Mouse (Mus musculus) mature B cell (primary cell): ENCODE data around the gene Ptpro.
"Not testable (repeated sequence)": the region's sequence is repeated elsewhere in the genome, so short reads cannot be mapped to it uniquely, and the experiment has no call there.

Experiments used
- in situ Hi-C: fragments of 300-500 bp; cut with MboI; formaldehyde crosslinking; loops from 2 replicates; pipeline ENCODE4 v1.14.3; 2019

Gene Ptpro

DNA sequence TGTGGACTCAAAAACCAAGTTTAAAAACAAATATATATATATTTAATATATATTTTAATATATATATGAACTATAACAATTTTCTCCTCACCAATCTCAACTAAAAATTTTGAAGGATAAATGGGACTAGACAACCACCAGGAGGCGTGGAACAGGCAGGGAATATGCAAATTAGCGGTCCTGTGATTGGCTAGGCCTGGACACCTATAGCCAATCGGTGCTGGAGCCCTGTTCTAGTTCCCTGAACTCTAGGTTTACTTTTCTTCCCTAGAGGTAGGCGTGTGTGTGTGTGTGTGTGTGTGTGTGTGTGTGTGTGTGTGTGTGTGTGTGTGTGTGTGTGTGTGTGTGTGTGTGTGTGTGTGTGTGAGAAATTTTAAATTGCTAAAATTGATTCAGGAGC lies 134.8 kb downstream of the Ptpro start:
- in situ Hi-C loops = no loop called here

DNA sequence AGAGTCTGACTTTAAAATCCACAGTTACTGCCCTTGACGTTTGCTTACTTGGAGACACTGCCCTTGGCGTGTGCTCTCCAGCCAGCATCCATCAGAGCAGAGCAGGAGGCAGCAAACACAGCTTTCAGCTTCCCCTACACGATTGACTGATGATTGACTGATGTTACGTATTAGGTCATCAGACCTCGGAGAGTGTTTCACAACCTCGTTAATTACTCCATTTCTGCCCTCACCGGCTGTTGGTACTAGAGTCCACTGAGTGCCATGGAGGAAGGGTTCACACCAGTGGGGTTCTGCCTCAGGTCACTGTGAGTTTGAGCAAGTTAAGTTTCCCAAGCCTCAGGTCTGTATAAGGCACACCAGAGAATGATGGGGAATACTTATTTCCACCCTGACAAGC lies 143.0 kb downstream of the Ptpro start:
- in situ Hi-C loops = no loop called here

DNA sequence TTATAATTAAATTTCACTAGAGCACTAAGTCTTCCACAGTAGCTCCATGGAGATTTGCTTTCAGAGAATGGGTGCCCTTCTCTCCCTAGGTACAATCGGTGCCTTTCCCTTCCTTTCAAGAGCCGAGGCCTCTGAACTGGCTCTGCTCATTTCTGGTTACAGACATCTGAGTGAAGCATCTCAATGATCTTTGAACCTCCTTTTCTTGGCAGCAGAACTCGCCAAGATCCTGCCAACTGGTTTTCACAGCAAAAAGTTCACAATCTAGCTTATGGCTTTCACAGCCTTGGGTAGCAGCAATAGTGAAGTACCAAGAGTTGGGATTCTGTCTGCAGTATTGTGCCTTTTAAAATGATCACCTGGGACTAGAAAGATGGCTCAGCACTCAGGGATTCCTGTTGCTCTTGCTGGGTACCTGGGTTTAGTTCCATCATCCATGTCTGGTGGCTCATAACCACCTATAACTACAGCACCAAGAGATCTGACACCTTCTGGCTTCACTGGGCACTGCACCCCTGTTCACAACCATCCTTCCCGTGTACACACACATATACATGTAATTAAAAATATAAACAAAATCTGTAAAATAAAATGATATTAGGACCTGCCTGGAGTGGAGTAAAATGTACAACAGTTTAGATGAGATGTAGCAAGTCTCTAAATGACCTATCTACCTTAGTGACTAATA lies 144.1 kb downstream of the Ptpro start:
- in situ Hi-C loops = no loop called here

DNA sequence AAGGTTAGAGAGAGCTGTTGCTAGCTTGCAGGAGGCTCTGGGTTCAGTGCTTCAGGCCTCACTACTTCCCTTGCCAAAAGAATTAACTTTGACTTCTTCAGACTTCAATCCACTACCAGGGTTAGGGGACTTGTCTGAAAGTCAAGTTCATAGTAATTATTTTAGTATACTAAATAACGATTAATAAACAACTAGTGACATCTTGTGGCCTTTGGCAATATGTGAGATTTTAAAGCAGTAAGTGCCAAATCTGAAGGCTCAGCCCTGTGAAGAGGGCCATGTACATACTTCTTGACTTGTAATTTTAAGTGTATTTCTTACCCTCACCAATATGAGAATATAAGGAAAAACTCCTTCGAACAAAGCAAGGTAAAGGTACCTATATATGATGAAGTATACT lies 145.2 kb downstream of the Ptpro start:
- in situ Hi-C loops = no loop called here

DNA sequence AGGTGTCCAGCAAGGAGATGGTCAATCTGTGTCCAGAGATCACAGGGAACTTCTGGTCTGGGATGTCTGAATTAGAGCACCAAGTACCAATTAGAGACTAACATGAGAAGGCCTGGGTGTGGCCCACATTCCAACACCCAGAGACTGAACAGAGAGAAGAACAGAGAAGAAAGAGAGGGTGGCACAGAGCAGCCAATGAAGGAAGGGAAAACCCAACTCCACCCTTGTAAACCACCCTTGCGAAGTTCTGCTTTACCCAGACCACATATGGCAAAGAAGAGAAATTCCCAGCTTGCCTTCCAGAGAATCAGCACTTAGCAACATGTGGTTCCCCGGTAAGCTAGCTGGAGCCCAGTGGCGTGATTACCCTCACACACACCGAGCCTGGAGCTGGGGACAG lies 152.1 kb downstream of the Ptpro start:
- in situ Hi-C loops = no loop called here

DNA sequence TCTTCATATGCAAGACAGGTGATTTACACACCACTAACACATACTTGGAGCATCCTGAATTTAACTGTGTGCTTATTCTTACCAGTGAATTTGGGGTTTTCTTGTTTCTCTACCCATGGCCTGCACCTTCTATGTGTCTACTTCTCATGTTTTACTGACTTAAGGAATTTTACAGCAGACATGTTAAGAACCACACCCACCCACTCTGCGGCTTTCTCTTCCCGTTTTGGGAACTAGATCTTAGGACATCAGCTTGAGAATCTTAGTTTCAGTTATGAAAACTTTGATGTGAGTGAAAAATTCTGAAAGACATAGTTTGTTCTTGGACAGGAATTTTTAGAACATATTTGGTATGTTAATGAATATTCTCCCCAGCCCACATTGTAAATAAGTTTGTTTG lies 153.6 kb downstream of the Ptpro start:
- in situ Hi-C loops = no loop called here

DNA sequence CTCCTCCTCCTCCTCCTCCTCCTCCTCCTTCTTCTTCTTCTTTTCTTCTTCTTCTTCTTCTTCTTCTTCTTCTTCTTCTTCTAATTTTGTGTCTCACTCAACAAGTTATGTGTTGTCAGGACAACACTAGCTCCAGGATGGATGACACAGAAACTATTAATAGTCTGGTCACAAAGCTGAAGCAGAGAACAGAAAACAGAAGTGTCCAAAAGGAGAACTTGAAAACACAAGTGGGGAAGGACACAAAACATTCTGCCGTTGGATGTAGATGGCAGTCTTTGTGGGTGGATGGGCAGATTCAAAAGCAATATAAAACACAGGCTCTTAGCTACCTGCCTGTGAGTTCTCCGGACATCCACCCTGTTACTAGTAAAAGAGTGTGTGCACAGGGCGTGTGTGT lies 158.4 kb downstream of the Ptpro start:
- in situ Hi-C loops = no loop called here

DNA sequence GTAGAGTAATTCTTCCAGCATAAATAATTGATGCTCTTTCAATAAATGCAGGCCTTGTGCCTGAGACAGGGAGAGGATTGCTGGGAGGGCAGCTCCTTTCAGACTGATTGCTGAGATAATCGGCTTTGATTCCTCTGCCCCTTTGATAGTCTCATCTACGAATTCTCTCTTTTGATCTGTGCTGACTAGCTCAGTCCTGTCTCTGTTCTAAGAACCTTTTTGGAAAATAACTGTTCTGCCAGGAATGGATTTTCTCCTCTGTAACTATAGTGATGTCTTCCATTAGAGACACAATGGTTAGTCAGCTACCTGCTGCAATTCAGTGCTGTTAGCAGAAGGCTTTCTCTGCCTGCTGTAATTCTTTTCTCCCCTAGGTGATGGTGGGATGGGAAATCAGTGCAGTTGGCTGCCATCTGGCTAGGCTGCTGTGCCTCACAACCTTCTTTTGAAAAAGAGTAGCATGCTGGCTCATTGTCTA lies 159.8 kb downstream of the Ptpro start:
- in situ Hi-C loops = no loop called here

DNA sequence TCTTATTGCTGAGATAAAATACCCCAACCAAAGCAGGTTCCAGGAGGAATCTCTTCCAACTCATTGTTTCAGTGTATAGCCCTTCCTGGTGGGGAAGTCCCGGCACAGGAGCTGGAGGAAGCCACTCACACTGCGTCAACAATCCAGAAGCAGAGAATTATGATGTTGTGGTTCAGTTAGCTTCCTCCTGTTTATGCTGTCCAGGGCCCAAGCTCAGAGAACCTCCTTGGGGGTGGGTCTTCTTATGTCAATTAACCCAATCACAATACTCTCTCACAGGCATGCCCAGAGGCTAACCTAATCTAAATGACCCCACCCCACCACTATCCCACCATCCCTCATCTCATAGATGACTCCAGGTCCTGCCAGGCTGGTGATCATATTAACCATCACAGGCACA lies 160.9 kb downstream of the Ptpro start:
- in situ Hi-C loops = no loop called here

DNA sequence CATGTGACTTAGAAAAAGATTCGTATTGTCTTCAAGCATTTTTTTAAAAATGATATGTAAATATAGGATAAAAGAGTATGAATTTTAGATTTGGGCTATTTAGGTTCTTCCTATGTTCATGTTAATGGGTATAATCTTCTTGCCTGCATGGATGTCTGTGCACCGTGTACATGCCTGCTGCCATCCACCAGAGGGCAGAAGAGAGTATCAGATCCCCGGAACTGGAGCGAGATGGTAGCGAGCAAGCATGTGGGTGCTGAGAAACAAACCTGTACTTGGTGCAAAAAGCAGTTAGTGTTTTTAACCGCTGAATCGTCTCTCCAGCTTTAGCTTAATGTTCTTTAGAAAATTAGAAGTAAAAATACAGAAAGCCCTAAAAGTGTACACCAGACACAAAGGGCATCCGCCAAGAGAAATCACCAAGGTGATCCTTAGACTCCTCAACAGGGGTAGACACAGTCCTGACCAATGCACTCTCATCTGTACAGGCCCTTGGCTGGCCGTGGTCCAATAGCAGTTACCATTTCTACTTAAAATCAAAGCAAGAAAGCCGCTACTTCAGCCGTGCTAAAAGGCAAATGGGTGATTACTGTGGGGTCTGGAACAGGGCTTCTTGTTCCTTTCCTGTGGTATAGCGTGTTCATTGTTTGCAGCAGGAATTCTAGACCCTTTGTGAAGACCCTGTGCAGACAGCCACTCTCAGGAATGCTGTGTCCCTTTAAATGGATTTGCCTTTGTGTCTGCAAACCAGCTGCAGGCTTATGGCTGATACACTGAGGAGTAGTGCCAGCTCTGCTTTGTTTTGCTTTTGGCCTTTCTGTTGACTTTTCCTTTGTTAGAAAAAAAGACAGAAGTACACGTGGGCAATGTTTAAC lies 162.6 kb downstream of the Ptpro start:
- in situ Hi-C loops = no loop called here

DNA sequence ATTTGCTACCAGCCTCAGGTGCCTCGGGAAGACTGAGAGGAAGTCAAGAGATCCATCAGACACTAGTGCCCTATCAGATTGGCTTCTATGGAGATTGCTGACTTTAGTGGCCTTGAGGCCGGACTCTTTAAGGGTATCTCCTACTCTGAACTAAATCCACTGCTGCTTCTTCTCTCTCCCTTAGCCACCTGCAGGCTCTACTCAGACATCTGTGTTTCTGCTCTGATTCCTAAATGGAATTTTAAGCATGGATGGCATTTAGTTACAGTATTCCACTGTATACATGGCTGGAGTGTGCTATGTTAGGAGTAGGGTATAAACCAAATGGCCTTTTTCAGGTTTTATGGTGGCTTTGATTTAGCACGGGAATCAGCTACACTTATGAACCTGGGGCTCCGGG lies 170.7 kb downstream of the Ptpro start:
- in situ Hi-C loops = no loop called here

DNA sequence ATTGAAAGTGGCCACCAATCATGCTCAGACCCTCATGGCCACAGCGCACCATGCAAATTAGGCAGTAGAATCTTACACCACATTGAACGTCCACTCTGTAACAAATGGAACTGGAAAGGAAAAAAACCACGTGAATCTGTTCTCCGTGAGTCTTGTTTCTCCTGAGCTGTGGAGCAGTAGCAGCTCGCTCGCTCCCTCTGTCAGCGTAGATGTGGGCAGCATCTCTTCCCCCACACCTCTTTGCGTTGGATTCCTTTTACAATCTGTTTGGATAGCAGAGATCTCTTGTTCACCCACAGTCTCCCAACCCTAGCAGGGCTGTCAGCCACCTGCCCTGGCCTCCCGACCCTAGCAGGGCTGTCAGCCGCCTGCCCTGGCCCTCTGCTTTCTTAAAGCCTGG lies 171.7 kb downstream of the Ptpro start:
- in situ Hi-C loops = no loop called here

DNA sequence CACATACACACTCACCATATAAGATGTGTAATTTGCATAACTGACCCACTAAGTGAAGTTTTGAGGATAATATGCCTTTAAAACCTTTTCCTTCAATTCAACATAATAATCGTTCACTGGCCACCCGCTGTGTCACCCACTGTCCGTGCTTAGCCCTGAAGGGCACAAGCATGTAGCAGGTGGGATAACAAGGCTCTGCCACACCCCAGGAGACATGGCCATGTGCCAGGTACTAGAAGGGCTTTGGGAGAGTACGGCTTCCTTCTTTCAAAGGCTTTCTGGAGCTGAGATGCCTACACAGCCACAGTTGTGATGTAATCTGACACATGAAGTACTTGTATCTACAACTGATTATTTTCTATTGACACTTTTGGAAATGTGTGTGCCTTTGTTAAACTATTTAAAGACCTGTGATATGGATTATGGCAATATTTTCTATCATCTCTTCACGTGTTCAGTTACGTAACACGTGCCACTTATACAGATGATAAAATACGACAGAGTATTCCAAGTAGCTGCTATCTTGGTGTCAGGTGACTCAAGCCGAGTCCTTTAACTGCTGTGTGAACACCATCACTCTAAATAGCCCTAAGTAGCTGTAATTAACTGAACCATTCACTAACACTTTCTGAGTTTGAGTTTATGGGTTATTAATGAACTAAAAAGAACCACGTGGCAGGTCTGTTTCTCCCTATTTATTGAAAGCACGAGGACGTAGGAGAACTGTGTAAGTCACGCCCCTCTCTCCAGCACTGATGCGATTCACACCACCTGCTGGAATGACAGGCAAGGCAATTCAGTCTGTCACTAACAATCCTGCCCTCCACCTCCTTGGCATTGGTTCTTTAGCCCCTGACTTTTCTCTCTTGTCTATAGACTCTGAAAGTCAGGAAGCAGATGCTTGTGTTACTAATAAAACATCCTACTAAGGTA lies 173.6 kb downstream of the Ptpro start:
- in situ Hi-C loops = no loop called here

DNA sequence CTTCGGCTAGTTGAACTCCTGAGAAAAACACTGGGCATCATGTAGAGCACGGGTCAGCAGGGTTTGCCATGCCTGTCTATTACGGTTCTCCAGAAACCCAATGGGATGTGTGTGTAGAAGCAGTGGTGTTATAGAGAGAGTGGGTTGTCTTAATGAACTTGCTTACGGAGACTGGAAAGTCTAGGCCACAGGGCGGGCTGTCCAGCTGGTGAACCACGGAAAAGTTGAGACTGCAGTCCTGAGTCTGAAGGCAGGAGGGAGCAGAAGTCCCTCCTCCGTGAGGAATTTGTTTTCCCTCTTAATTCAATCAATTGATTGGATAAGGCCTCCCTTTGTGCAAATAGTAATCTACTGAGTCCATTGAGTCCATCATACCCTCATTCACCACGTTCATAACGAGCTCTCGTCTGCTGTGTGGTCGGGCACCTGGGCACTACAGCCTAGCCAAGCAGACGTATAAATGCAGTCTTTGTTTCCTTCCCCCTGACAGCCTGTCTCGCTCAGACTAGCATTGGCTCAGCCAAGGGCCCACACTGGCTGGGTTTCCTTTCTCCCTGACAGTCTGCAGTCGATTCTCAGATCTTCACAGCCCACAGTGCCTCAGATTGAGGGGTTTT lies 181.5 kb downstream of the Ptpro start:
- in situ Hi-C loops = no loop called here

DNA sequence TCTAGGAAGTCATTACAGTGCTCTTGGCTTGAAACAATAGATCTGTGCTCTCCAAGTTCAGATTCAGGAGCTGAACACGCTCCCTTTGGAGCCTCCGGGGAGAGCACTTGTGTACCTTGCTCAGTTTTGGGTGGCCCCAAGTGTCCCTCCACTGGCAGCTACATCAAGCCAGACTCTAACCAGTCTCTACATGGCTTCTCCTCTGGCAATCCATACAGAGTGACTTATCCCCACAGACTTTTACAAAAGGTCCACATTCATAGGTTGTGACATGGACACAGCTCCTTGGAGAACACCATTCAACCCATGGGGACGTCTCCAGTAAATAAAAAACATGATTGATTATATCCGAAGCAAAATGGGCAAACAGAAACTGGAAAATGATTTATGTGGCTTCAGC lies 185.4 kb downstream of the Ptpro start:
- in situ Hi-C loops = no loop called here

DNA sequence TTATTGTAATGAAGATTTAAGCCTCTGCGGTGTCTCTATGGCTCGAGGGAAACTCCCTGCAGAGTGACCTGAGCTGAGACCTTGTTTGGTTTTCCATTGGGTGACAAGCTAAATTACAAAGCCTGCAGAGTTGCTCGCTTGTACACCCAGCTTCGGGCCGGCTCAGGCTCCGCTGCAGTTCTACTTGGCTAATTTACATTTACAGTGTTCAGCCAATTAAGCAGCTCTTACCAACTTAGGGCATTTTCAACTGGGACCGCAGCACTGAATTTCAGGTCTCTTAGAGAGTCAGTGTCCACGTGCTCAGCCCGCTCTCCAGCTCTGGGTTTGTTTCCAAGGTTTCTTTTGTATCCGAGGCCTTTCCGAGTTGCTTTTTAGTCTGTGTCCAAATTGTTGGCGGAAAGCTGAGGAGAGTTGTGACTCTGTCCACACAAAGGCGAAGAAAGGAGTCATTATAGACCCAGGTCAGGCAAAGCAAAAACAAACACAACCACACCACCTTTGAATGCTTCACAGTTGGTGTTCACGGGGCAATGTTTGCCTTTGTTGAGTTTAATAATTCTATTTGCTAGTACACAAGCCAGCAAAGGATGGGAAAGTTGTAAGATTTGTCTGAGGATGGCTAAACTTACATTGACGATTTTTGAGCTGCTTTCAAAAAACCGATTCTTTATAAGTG lies 185.9 kb downstream of the Ptpro start:
- in situ Hi-C loops = no loop called here

DNA sequence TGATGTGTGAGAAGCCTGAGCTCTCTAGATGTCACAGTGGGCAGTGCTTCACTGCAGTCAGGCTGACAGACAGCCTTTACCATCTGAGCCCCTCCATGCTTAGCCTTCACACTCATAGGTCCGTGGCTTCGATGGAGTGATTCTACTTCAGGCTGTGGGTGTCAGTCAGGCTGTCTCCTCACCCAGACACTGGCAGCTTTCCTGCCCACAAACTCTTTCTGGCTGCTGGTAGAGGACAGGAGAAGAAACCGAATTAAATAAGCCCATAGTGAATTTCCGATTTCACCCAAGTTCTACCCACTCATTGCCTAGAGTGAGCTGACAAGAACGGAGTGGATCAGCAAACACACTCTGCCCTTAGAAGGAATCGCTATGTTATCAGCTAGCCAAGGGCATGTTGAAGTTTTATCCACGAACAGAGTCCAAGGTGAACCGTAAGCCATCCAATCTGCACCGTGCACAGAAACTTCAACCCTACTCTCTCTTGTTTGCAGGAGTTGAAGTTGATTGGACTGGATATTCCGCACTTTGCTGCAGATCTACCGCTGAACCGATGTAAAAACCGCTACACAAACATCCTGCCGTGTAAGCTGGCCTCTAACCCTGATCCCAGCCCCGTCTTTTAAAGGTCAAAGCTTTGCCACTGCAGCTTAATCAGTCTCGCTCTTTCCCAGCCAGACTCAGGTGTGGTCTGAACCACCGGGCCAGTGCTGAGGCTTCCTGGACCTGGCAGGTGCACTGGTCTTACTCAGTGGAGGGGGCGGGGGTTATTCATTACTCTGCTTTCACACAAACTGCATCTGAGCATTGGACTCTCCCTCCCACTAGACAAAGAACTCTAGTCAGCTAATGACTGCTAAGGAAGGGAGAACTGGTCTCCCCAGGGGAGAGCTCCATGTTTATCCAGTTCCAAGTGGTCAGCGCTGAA lies 188.7 kb downstream of the Ptpro start:
- in situ Hi-C loops = no loop called here

DNA sequence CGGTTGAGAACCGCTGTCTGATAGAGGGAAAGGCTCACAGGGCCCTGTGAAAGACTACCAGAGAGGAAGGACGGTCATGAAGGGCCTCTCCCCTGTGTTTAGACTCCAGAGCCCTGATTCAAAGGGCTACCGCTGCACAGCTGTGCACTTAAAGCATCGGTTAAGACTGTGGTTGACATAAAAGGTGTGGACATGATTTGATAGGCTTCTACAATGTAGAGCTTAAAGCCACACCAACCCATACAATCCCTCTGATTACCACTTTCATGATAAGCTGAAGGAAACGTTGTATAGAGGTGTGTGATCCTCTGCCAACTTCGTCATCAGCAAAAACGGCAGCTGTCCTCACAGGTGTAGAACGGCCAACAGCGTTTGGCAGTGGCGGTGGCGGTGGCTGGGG lies 191.0 kb downstream of the Ptpro start:
- in situ Hi-C loops = no loop called here

DNA sequence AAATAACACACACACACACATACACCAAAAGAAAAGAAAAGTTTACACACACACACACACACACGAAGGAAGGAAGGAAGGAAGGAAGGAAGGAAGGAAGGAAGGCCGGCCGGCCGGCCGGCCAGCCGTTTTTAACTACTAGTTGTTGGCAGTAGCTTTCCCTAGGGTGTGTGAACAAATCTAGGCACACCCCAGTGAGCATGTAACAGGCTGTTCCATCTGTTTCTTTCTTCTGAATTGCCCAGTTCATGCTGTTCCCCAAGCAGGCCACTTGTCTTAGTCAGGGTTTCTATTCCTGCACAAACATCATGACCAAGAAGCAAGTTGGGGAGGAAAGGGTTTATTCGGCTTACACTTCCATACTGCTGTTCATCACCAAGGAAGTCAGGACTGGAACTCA lies 194.0 kb downstream of the Ptpro start:
- in situ Hi-C loops = not testable (repeated sequence)

DNA sequence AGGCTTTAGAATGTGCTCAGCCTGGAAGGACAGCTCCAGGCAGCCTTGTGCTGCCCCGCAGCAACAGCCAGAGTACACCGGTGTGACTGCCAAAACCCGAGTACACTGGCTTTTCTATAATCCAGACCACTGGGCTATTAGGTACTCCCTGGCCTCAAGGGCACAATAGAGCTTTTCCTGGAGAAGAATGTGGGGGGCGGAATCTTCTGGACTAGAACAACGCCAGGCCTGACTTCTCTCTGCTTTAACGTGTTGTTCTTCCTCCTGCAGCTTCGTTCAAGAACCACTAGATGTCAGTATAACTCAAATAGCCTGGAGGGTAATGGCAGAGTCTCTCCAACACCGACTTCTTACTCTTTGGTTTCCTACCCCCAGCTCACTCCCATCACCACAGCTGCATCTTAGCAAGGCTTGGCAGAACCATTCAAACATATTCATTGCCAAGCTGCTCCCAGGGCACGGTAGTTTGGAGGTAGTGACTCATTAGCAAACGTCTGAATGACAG lies 203.5 kb downstream of the Ptpro start:
- in situ Hi-C loops = no loop called here
